Mouse (Mus musculus) lung, postnatal 0 days (tissue): ENCODE measurements around the gene Scgb2b24. TPM values are rescaled to one million over a fixed set of nuclear protein-coding genes. Genes with fewer than 3 reads are reported as not detected.

Experiments
- ATAC-seq: fragments of 200-750 bp; cut with Nextera tagmentation; 2 replicates; pipeline ENCODE4 v1.8.0; 2017; ENCODE audit warnings: moderate library complexity
- DNase-seq: peaks from one replicate; pipeline ENCODE4 v3.0.0-alpha.2; 2016; ENCODE audit warnings: low spot score
- H3K27ac ChIP-seq: fragments of 300-500 bp; sonication (generic); 2 replicates; pipeline ENCODE4 v1.5.1; 2014; ENCODE audit warnings: antibody characterized with exemption, mild to moderate bottlenecking, low read length, mixed read lengths
- H3K27me3 ChIP-seq: fragments of 300-500 bp; sonication (generic); replicated peaks from 2 replicates; pipeline ENCODE4 v1.6.1; 2014; ENCODE audit warnings: low read length, mixed read lengths; ENCODE audit not compliant: insufficient read depth
- H3K36me3 ChIP-seq: fragments of 300-500 bp; sonication (generic); 2 replicates; pipeline ENCODE4 v1.6.1; 2014; ENCODE audit warnings: low read length, mixed read lengths; ENCODE audit not compliant: insufficient read depth
- H3K4me1 ChIP-seq: fragments of 300-500 bp; sonication (generic); 2 replicates; pipeline ENCODE4 v1.6.1; 2014; ENCODE audit warnings: antibody characterized with exemption, low read depth, low read length, mixed read lengths; ENCODE audit not compliant: insufficient read depth
- H3K4me2 ChIP-seq: fragments of 300-500 bp; sonication (generic); replicated peaks from 2 replicates; pipeline ENCODE4 v1.6.1; 2014; ENCODE audit warnings: low read depth, mild to moderate bottlenecking, low read length, moderate library complexity, mixed read lengths
- H3K4me3 ChIP-seq: fragments of 300-500 bp; sonication (generic); 2 replicates; pipeline ENCODE4 v1.5.1; 2014; ENCODE audit warnings: low read depth, low read length
- H3K9ac ChIP-seq: fragments of 300-500 bp; sonication (generic); replicated peaks from 2 replicates; pipeline ENCODE4 v1.6.1; 2014; ENCODE audit warnings: low read depth, mild to moderate bottlenecking
- H3K9me3 ChIP-seq: fragments of 300-500 bp; sonication (generic); 2 replicates; pipeline ENCODE4 v1.6.1; 2016; ENCODE audit warnings: low read length, mixed read lengths
- CTCF ChIP-seq: IDR thresholded peaks from 2 replicates; pipeline ENCODE4 v1.5.1; 2016; ENCODE audit warnings: antibody characterized with exemption, mild to moderate bottlenecking
- EP300 ChIP-seq: IDR thresholded peaks from 2 replicates; pipeline ENCODE4 v1.6.1; 2016; ENCODE audit warnings: antibody characterized with exemption, mild to moderate bottlenecking, control low read depth
- WGBS: fragments of 180-500 bp; shearing (Covaris S2); extraction: QIAGEN DNeasy Blood & Tissue Kit; methylation state at CpG from one replicate; pipeline ENCODE4 v1.1.7; 2014; 5-methylcytosine and 5-hydroxymethylcytosine counted together
- polyA plus RNA-seq: library from polyadenylated mRNA; unstranded; fragments of >200 nt; fragmentation: Nextera tagmentation; extraction: Ambion mirVana; gene quantifications from 2 replicates; pipeline ENCODE4 v1.2.1, GENCODE M21; 2015

Scgb2b24 gene
- polyA plus RNA-seq: not detected in 2 replicates

- Histone ChIP-seq H3K9me3 (no peaks in the 10 kb centered on the region), H3K9ac (no peak within 1 kb of the TSS), H3K27ac (no peak within 1 kb of the TSS), H3K4me1 (no peaks in the 10 kb centered on the region), H3K36me3 (no peaks in the 10 kb centered on the region), H3K4me3 (no peak within 1 kb of the TSS), H3K27me3 (no peaks in the 10 kb centered on the region), H3K4me2 (no peak within 1 kb of the TSS)
- 75% methylated on average over 2 of the region's 2 CpGs for WGBS
- ATAC-seq (no peak), DNase-seq (no peak)
- TF ChIP-seq CTCF (no peak), EP300 (no peak)
Observed at GRCm38 (mm10) chr7:33739212-33739611, at the start of gene Scgb2b24. TSS of gene Scgb2b24 (minus strand) at chr7:33739312.

GRCm38 (mm10) chr7:33743499-33743898, 4.4 kb upstream of the Scgb2b24 start, which contains the start of gene Scgb1b24:
TSS of gene Scgb1b24 (plus strand) at chr7:33743799.
- H3K27ac ChIP-seq: no peak within 1 kb of the TSS
- ATAC-seq (no peak), DNase-seq (no peak)
- TF ChIP-seq EP300 (no peak), CTCF (no peak)
- no peak within 1 kb of the TSS for H3K4me2 ChIP-seq
- H3K9ac ChIP-seq: no peak within 1 kb of the TSS
- H3K4me3 ChIP-seq: no peak within 1 kb of the TSS
- 77% methylated on average over 3 of the region's 3 CpGs for WGBS
- no peaks in the 10 kb centered on the region for H3K9me3 ChIP-seq
- no peaks in the 10 kb centered on the region for H3K36me3 ChIP-seq
- H3K27me3 ChIP-seq: no peaks in the 10 kb centered on the region
- no peaks in the 10 kb centered on the region for H3K4me1 ChIP-seq

- 9% methylated on average over 1 of the region's 1 CpGs for WGBS
- no peak overlapping the region for H3K27ac ChIP-seq
- H3K9me3 ChIP-seq: no peaks in the 10 kb centered on the region
- no peaks in the 10 kb centered on the region for H3K27me3 ChIP-seq
- DNase-seq (no peak), ATAC-seq (no peak)
- TF ChIP-seq CTCF (no peak), EP300 (no peak)
- H3K36me3 ChIP-seq: no peaks in the 10 kb centered on the region
- H3K4me1 ChIP-seq: no peaks in the 10 kb centered on the region
- H3K9ac ChIP-seq: no peak overlapping the region
- no peak overlapping the region for H3K4me3 ChIP-seq
- no peak overlapping the region for H3K4me2 ChIP-seq
Observed at GRCm38 (mm10) chr7:33689864-33690263, 49.2 kb downstream of the Scgb2b24 start.

Other genes with a start within 250 kb of the Scgb2b24 start
- not detected in 2 replicates for gene Scgb2b21, start 218.9 kb downstream of the Scgb2b24 start, polyA plus RNA-seq
- not detected in 2 replicates for gene Scgb1b24, start 4.5 kb upstream of the Scgb2b24 start, polyA plus RNA-seq
- not detected in 2 replicates for gene Scgb2b26, start 205.7 kb upstream of the Scgb2b24 start, polyA plus RNA-seq